Mouse (Mus musculus) ES-E14 (cell line): Measurements from ENCODE around the gene Tnfrsf1b. TPM values are rescaled to one million over a fixed set of nuclear protein-coding genes. Genes with fewer than 3 reads are reported as not detected.

Experiments
- DNase-seq: peaks from one replicate; pipeline ENCODE4 v3.0.0-alpha.2; 2013; ENCODE audit warnings: low read depth, low spot score
- H3K27ac ChIP-seq: 2 replicates; pipeline ENCODE4 v1.5.1; 2012; ENCODE audit warnings: low read depth, mild to moderate bottlenecking, low read length, moderate library complexity, mixed read lengths; ENCODE audit not compliant: poor library complexity, insufficient read depth, severe bottlenecking
- H3K36me3 ChIP-seq: 2 replicates; pipeline ENCODE4 v1.6.1; 2012; ENCODE audit warnings: mild to moderate bottlenecking, low read length, moderate library complexity, mixed read lengths; ENCODE audit not compliant: control insufficient read depth, poor library complexity, insufficient read depth, severe bottlenecking
- H3K4me1 ChIP-seq, 2 experiments: fragments of 150-350 bp in 1 of 2; sonication (generic) in 1 of 2; 2 replicates each; pipeline ENCODE4 v1.6.1; 2012; ENCODE audit warnings: low read length in 2 of 2, mild to moderate bottlenecking in 1 of 2, mixed read lengths in 1 of 2; ENCODE audit not compliant: control insufficient read depth in 2 of 2, insufficient read depth in 2 of 2, poor library complexity in 1 of 2
- H3K4me3 ChIP-seq, 2 experiments: fragments of 150-350 bp in 1 of 2; sonication (generic) in 1 of 2; 2 replicates each; pipeline ENCODE4 v1.5.1; 2012; ENCODE audit warnings: low read length in 2 of 2, low read depth in 1 of 2, mild to moderate bottlenecking in 1 of 2, mixed read lengths in 1 of 2; ENCODE audit not compliant: insufficient read depth in 1 of 2, poor library complexity in 1 of 2, severe bottlenecking in 1 of 2
- H3K9ac ChIP-seq: 2 replicates; pipeline ENCODE4 v1.6.1; 2012; ENCODE audit warnings: low read depth, mild to moderate bottlenecking, low read length, mixed read lengths; ENCODE audit not compliant: poor library complexity, insufficient read depth, severe bottlenecking
- H3K9me3 ChIP-seq: fragments of 150-350 bp; sonication (generic); 2 replicates; pipeline ENCODE4 v1.6.1; 2012; ENCODE audit warnings: low read depth, mild to moderate bottlenecking, low read length; ENCODE audit not compliant: control insufficient read depth, insufficient read depth
- CHD2 ChIP-seq: IDR thresholded peaks from 2 replicates; pipeline ENCODE4 v1.6.1; 2014; ENCODE audit warnings: mild to moderate bottlenecking, low read depth, low read length, inconsistent platforms
- HCFC1 ChIP-seq: IDR thresholded peaks from 2 replicates; pipeline ENCODE4 v1.6.1; 2012; ENCODE audit warnings: low read length, inconsistent platforms, borderline replicate concordance; ENCODE audit not compliant: insufficient read depth
- MAFK ChIP-seq: IDR thresholded peaks from 2 replicates; pipeline ENCODE4 v1.6.1; 2014; ENCODE audit warnings: mild to moderate bottlenecking, low read depth, low read length, inconsistent platforms; ENCODE audit not compliant: insufficient read depth
- ZC3H11A ChIP-seq: IDR thresholded peaks from 2 replicates; pipeline ENCODE4 v1.6.1; 2012; ENCODE audit warnings: low read depth, mild to moderate bottlenecking, inconsistent platforms, low read length, borderline replicate concordance
- ZNF384 ChIP-seq: IDR thresholded peaks from 2 replicates; pipeline ENCODE4 v1.6.1; 2012; ENCODE audit warnings: low read depth, low read length, inconsistent platforms
- in situ Hi-C, 2 experiments: fragments of 600-800 bp; cut with MboI; formaldehyde crosslinking; loops; one replicate each; pipeline ENCODE4 v1.15.1; 2025; ENCODE audit warnings: low sequenced_read_pairs in 2 of 2, inconsistent platforms in 1 of 2; ENCODE audit not compliant: unreplicated experiment in 2 of 2
- total RNA-seq: library from RNA; depleted of rRNA; stranded (reverse); fragments of 300-350 nt; gene quantifications from 2 replicates; pipeline ENCODE4 v1.2.3, GENCODE M21; 2012

The Tnfrsf1b gene
- total RNA-seq, 1 experiment, result 4.3 TPM

- in situ Hi-C loops, result loop anchor here (25.0 kb wide), 2 partner anchors 91 to 391 kb away; partner anchors contain the start of genes Dhrs3 (in 2 of the 2) and Vps13d (in 1 of the 2)
- Histone ChIP-seq H3K4me1 (peaks cover 5 to 12% of the 10 kb centered on the region in 2 experiments), H3K27ac (no peak overlapping the region), H3K9ac (no peak overlapping the region), H3K9me3 (no peaks in the 10 kb centered on the region), H3K4me3 (no peak overlapping the region), H3K36me3 (no peaks in the 10 kb centered on the region)
- no peak for DNase-seq
- TF ChIP-seq MAFK (no peak), ZNF384 (no peak), CHD2 (no peak), HCFC1 (no peak), ZC3H11A (no peak)
These were observed 31.6 kb upstream of the Tnfrsf1b start for GRCm38 (mm10) chr4:145278231-145278630.

- in situ Hi-C loops, result loop anchor here (25.0 kb wide), 2 partner anchors 89 to 389 kb away; partner anchors contain the start of genes Dhrs3 (in 2 of the 2) and Vps13d (in 1 of the 2)
- Histone ChIP-seq H3K4me3 (no peak overlapping the region), H3K27ac (no peak overlapping the region), H3K4me1 (peaks cover 15 to 22% of the 10 kb centered on the region in 2 experiments), H3K36me3 (no peaks in the 10 kb centered on the region), H3K9ac (no peak overlapping the region), H3K9me3 (no peaks in the 10 kb centered on the region)
- no peak for TF ChIP-seq HCFC1
- TF ChIP-seq ZNF384, result no peak
- no peak for TF ChIP-seq ZC3H11A
- no peak for TF ChIP-seq MAFK
- no peak for DNase-seq
These were observed 29.9 kb upstream of the Tnfrsf1b start for GRCm38 (mm10) chr4:145276368-145277249.

- peaks cover 19 to 22% of the 10 kb centered on the region in 2 experiments for H3K4me1 ChIP-seq
- no peaks in the 10 kb centered on the region for H3K36me3 ChIP-seq
- no peaks in the 10 kb centered on the region for H3K9me3 ChIP-seq
- no peak overlapping the region for H3K27ac ChIP-seq
- no peak for DNase-seq
- no peak for TF ChIP-seq CHD2
- no peak for TF ChIP-seq ZNF384
- no peak for TF ChIP-seq HCFC1
- TF ChIP-seq MAFK, result no peak
- no peak for TF ChIP-seq ZC3H11A
- no peak overlapping the region for H3K9ac ChIP-seq
- in situ Hi-C loops, result loop anchor here (25.0 kb wide), 2 partner anchors 88 to 388 kb away; partner anchors contain the start of genes Dhrs3 (in 2 of the 2) and Vps13d (in 1 of the 2)
- H3K4me3 ChIP-seq, result no peak overlapping the region
These were observed 28.2 kb upstream of the Tnfrsf1b start for GRCm38 (mm10) chr4:145274887-145275286.

- Histone ChIP-seq H3K4me1 (peaks cover 21 to 22% of the 10 kb centered on the region in 2 experiments), H3K27ac (no peak overlapping the region), H3K4me3 (no peak overlapping the region), H3K9me3 (no peaks in the 10 kb centered on the region), H3K9ac (no peak overlapping the region), H3K36me3 (no peaks in the 10 kb centered on the region)
- no peak for TF ChIP-seq CHD2
- no peak for TF ChIP-seq MAFK
- TF ChIP-seq ZC3H11A, result no peak
- TF ChIP-seq HCFC1, result no peak
- TF ChIP-seq ZNF384, result no peak
- in situ Hi-C loops, result no loop called here
- DNase-seq, result no peak
These were observed 27.3 kb upstream of the Tnfrsf1b start for GRCm38 (mm10) chr4:145273923-145274322.
